Mouse (Mus musculus): ENCODE measurements around the gene Dnaaf3. TPM values are rescaled to one million over a fixed set of nuclear protein-coding genes. Genes with fewer than 3 reads are reported as not detected.
A peak's percentile ranks its signal among the peaks of the same experiment; 100 is the strongest.

Gene Dnaaf3
- polyA plus RNA-seq, 1 experiment from 2014 or later: 0.19 TPM

DNA sequence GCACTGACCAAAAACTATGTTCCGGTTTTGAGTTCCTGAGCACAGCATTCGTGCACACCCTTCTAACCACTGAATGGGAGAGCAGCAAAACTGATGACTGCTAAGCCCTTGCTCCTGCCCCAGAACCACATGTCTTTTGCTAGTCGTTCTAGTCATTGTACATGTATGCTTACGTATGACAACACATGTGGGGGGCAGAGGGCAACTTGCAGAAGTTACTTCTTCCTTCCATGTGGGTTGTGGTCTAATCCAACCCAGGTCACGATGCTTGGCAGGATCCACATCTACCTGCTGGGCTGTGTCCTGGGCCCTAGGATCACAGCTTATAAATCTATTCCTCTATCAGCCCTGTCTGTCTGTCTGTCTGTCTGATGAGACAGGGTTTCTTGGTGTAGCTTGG is 28.4 kb downstream of the Dnaaf3 start:
- no peaks in the 10 kb centered on the region for H3K36me3 ChIP-seq (ENCODE audit: control insufficient read depth, insufficient read depth)
- no peak overlapping the region for H3K9ac ChIP-seq (ENCODE audit: low read depth, low read length)
- 43% methylated on average over 5 of the region's 5 CpGs for WGBS (ENCODE audit: insufficient replicate concordance)
- no peak overlapping the region for H3K4me3 ChIP-seq (ENCODE audit: low read depth, low read length)
- ATAC-seq (ENCODE audit: low read depth): no peak
- H3K4me1 ChIP-seq (ENCODE audit: control insufficient read depth, low read depth, low read length): peaks cover 39% of the 10 kb centered on the region
- no peaks in the 10 kb centered on the region for H3K9me3 ChIP-seq (replicated peaks; ENCODE audit: control insufficient read depth, low read length)
- no peak overlapping the region for H3K4me2 ChIP-seq (ENCODE audit: low read depth, low read length)
- H3K27me3 ChIP-seq (ENCODE audit: control insufficient read depth, insufficient read depth, low read depth, low read length): no peaks in the 10 kb centered on the region
- peak overlapping the region; percentile 75 for H3K27ac ChIP-seq (ENCODE audit: low read length)

GRCm38 (mm10) chr7:4503100-4503499 is 29.2 kb downstream of the Dnaaf3 start:
- 72% methylated on average over 4 of the region's 4 CpGs for WGBS (ENCODE audit: insufficient replicate concordance)

GRCm38 (mm10) chr7:4502421-4503090 is 29.7 kb downstream of the Dnaaf3 start:
- H3K9ac ChIP-seq (ENCODE audit: low read depth, low read length): peak overlapping the region; percentile 94
- peaks cover 41% of the 10 kb centered on the region for H3K4me1 ChIP-seq (ENCODE audit: control insufficient read depth, low read depth, low read length)
- peak overlapping the region; percentile 92 for H3K4me2 ChIP-seq (ENCODE audit: low read depth, low read length)
- 0 out of 2 replicates have a peak, but pooled peaks have one; percentile 5 for ATAC-seq (ENCODE audit: low read depth)
- WGBS (ENCODE audit: insufficient replicate concordance): 4% methylated on average over 14 of the region's 14 CpGs
- H3K27ac ChIP-seq (ENCODE audit: low read length): peak overlapping the region; percentile 86
- no peaks in the 10 kb centered on the region for H3K27me3 ChIP-seq (ENCODE audit: control insufficient read depth, insufficient read depth, low read depth, low read length)
- no peaks in the 10 kb centered on the region for H3K9me3 ChIP-seq (replicated peaks; ENCODE audit: control insufficient read depth, low read length)
- H3K36me3 ChIP-seq (ENCODE audit: control insufficient read depth, insufficient read depth): no peaks in the 10 kb centered on the region
- H3K4me3 ChIP-seq (ENCODE audit: low read depth, low read length): peak overlapping the region; percentile 89

More at GRCm38 (mm10) chr7:4503100-4503499, 29.2 kb downstream of the Dnaaf3 start:
- Histone ChIP-seq H3K36me3 (ENCODE audit: control insufficient read depth, insufficient read depth) (no peaks in the 10 kb centered on the region), H3K4me1 (ENCODE audit: control insufficient read depth, low read depth, low read length) (peaks cover 41% of the 10 kb centered on the region), H3K4me2 (ENCODE audit: low read depth, low read length) (no peak overlapping the region), H3K9ac (ENCODE audit: low read depth, low read length) (no peak overlapping the region), H3K9me3 (replicated peaks; ENCODE audit: control insufficient read depth, low read length) (no peaks in the 10 kb centered on the region), H3K27ac (ENCODE audit: low read length) (peak overlapping the region; percentile 86), H3K4me3 (ENCODE audit: low read depth, low read length) (no peak overlapping the region), H3K27me3 (ENCODE audit: control insufficient read depth, insufficient read depth, low read depth, low read length) (no peaks in the 10 kb centered on the region)
- ATAC-seq (ENCODE audit: low read depth): no peak

- H3K4me3 ChIP-seq (ENCODE audit: low read depth, low read length): peak within 1 kb of the TSS; percentile 89
- under 1% methylated on average over 62 of the region's 62 CpGs for WGBS (ENCODE audit: insufficient replicate concordance)
- H3K9me3 ChIP-seq (replicated peaks; ENCODE audit: control insufficient read depth, low read length): no peaks in the 10 kb centered on the region
- peak within 1 kb of the TSS; percentile 94 for H3K9ac ChIP-seq (ENCODE audit: low read depth, low read length)
- peaks cover 37% of the 10 kb centered on the region for H3K4me1 ChIP-seq (ENCODE audit: control insufficient read depth, low read depth, low read length)
- no peaks in the 10 kb centered on the region for H3K27me3 ChIP-seq (ENCODE audit: control insufficient read depth, insufficient read depth, low read depth, low read length)
- peak; percentile 93 for ATAC-seq (ENCODE audit: low read depth)
- peak within 1 kb of the TSS; percentile 92 for H3K4me2 ChIP-seq (ENCODE audit: low read depth, low read length)
- peaks cover 4% of the 10 kb centered on the region for H3K36me3 ChIP-seq (ENCODE audit: control insufficient read depth, insufficient read depth)
- peak within 1 kb of the TSS; percentile 86 for H3K27ac ChIP-seq (ENCODE audit: low read length)
Measured at GRCm38 (mm10) chr7:4501558-4502397, 30.5 kb downstream of the Dnaaf3 start, which contains the start of gene Ppp1r12c. Ppp1r12c (minus strand) TSS chr7:4501680.

- Histone ChIP-seq H3K4me1 (ENCODE audit: control insufficient read depth, low read depth, low read length) (peaks cover 37% of the 10 kb centered on the region), H3K27me3 (ENCODE audit: control insufficient read depth, insufficient read depth, low read depth, low read length) (no peaks in the 10 kb centered on the region), H3K36me3 (ENCODE audit: control insufficient read depth, insufficient read depth) (peaks cover 4% of the 10 kb centered on the region), H3K4me2 (ENCODE audit: low read depth, low read length) (peak overlapping the region; percentile 92), H3K9ac (ENCODE audit: low read depth, low read length) (peak overlapping the region; percentile 94), H3K9me3 (replicated peaks; ENCODE audit: control insufficient read depth, low read length) (no peaks in the 10 kb centered on the region), H3K27ac (ENCODE audit: low read length) (peak overlapping the region; percentile 86), H3K4me3 (ENCODE audit: low read depth, low read length) (peak overlapping the region; percentile 89)
- WGBS (ENCODE audit: insufficient replicate concordance): under 1% methylated on average over 49 of the region's 52 CpGs
- ATAC-seq (ENCODE audit: low read depth): peak; percentile 47
Measured at GRCm38 (mm10) chr7:4500892-4501471, 31.3 kb downstream of the Dnaaf3 start.

- H3K27ac ChIP-seq (ENCODE audit: low read length): no peak overlapping the region
- no peak overlapping the region; the same call in 1 of the 2 replicates for H3K4me3 ChIP-seq (ENCODE audit: low read depth, low read length)
- WGBS (ENCODE audit: insufficient replicate concordance): 84% methylated on average over 4 of the region's 4 CpGs
- H3K4me1 ChIP-seq (ENCODE audit: control insufficient read depth, low read depth, low read length): peaks cover 28% of the 10 kb centered on the region
- no peaks in the 10 kb centered on the region for H3K27me3 ChIP-seq (ENCODE audit: control insufficient read depth, insufficient read depth, low read depth, low read length)
- peak overlapping the region; percentile 92; the same call in 1 of the 2 replicates for H3K4me2 ChIP-seq (ENCODE audit: low read depth, low read length)
- H3K9ac ChIP-seq (ENCODE audit: low read depth, low read length): no peak overlapping the region
- no peak for ATAC-seq (ENCODE audit: low read depth)
- no peaks in the 10 kb centered on the region for H3K9me3 ChIP-seq (replicated peaks; ENCODE audit: control insufficient read depth, low read length)
- peaks cover 4% of the 10 kb centered on the region for H3K36me3 ChIP-seq (ENCODE audit: control insufficient read depth, insufficient read depth)
Measured at GRCm38 (mm10) chr7:4499034-4499433, 33.2 kb downstream of the Dnaaf3 start.

GRCm38 (mm10) chr7:4498251-4498650 is 34.0 kb downstream of the Dnaaf3 start:
- peaks cover 4% of the 10 kb centered on the region for H3K36me3 ChIP-seq (ENCODE audit: control insufficient read depth, insufficient read depth)
- H3K4me2 ChIP-seq (ENCODE audit: low read depth, low read length): no peak overlapping the region
- WGBS (ENCODE audit: insufficient replicate concordance): 46% methylated on average over 9 of the region's 9 CpGs
- no peaks in the 10 kb centered on the region for H3K27me3 ChIP-seq (ENCODE audit: control insufficient read depth, insufficient read depth, low read depth, low read length)
- H3K4me3 ChIP-seq (ENCODE audit: low read depth, low read length): no peak overlapping the region
- H3K9ac ChIP-seq (ENCODE audit: low read depth, low read length): no peak overlapping the region
- no peak overlapping the region for H3K27ac ChIP-seq (ENCODE audit: low read length)
- H3K9me3 ChIP-seq (replicated peaks; ENCODE audit: control insufficient read depth, low read length): no peaks in the 10 kb centered on the region
- no peak for ATAC-seq (ENCODE audit: low read depth)
- peaks cover 28% of the 10 kb centered on the region for H3K4me1 ChIP-seq (ENCODE audit: control insufficient read depth, low read depth, low read length)

- 80% methylated on average over 9 of the region's 9 CpGs for WGBS (ENCODE audit: insufficient replicate concordance)
- H3K36me3 ChIP-seq (ENCODE audit: control insufficient read depth, insufficient read depth): peaks cover 4% of the 10 kb centered on the region
- no peak overlapping the region for H3K4me2 ChIP-seq (ENCODE audit: low read depth, low read length)
- no peak overlapping the region for H3K4me3 ChIP-seq (ENCODE audit: low read depth, low read length)
- H3K4me1 ChIP-seq (ENCODE audit: control insufficient read depth, low read depth, low read length): peaks cover 24% of the 10 kb centered on the region
- no peaks in the 10 kb centered on the region for H3K27me3 ChIP-seq (ENCODE audit: control insufficient read depth, insufficient read depth, low read depth, low read length)
- no peaks in the 10 kb centered on the region for H3K9me3 ChIP-seq (replicated peaks; ENCODE audit: control insufficient read depth, low read length)
- no peak overlapping the region for H3K27ac ChIP-seq (ENCODE audit: low read length)
- H3K9ac ChIP-seq (ENCODE audit: low read depth, low read length): no peak overlapping the region
- no peak for ATAC-seq (ENCODE audit: low read depth)
Measured at GRCm38 (mm10) chr7:4497271-4497903, 34.9 kb downstream of the Dnaaf3 start.

All from liver, embryonic 16.5 days (tissue).